Mouse (Mus musculus): ENCODE measurements at regions not wholly inside any gene's neighbourhood (a gene's known extent, or its start where the extent isn't known, plus 50 kb on each side); places are given as distances from the start of the nearest gene placed in this dataset.

DNA sequence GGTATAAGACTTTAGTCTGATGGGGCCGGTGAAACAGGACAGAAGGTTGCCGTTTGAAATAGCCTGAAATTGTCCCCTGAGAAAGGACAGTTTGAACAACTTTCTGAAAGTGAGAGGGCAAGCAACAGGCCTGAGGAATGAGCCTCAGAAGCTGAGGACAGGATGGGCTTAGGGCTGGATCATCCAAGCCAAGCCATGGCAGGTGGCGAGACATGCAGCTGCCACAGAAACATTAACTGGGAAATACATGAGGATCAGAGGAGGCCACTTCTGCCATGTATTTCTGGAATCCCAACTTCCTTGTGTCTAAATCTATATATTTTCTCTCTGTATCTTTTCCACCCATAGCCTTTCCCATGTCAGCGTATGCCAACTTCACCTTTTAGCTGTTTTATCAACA is 491.5 kb upstream of the Adamts16 start:
- Histone ChIP-seq H3K4me1 (ENCODE audit: insufficient read depth, low read length) (no peaks in the 10 kb centered on the region), H3K27ac (ENCODE audit: low read depth, low read length) (no peak overlapping the region), H3K4me2 (ENCODE audit: low read depth, low read length, poor library complexity, severe bottlenecking) (no peak overlapping the region), H3K27me3 (ENCODE audit: insufficient read depth, low read length) (no peaks in the 10 kb centered on the region), H3K9ac (replicated peaks; ENCODE audit: low read length, poor library complexity, severe bottlenecking) (no peak overlapping the region), H3K4me3 (ENCODE audit: low read depth, low read length) (no peak overlapping the region), H3K9me3 (ENCODE audit: low read length) (no peaks in the 10 kb centered on the region), H3K36me3 (ENCODE audit: insufficient read depth, low read length) (no peaks in the 10 kb centered on the region)
- DNase-seq (ENCODE audit: low spot score), result no peak
- no peak for TF ChIP-seq CTCF (IDR thresholded peaks at IDR 0.05)
- 95% methylated on average over 4 of the region's 4 CpGs for WGBS
- ATAC-seq (ENCODE audit: low FRiP score), result no peak

DNA sequence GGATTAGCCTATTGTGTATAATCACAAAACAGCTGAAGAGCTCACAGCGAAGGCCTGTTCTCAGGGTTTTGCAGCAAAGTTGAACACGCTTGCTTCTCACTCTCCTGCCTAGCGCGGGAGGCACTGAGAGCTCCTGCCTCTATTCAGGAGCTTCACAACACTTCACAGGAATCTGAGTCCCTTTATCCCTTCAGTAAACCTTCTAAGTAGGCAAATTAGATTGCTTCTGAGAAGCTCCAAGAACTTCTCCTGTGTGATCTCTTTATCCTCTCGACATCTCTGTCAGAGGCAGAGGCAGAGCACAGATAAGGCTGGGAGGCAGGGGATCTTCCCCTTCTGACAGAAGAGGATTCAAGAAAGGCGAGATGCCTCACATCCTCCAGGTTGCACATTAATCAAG is 488.7 kb upstream of the Adamts16 start:
- Histone ChIP-seq H3K27ac (ENCODE audit: low read depth, low read length) (no peak overlapping the region), H3K36me3 (ENCODE audit: insufficient read depth, low read length) (no peaks in the 10 kb centered on the region), H3K9me3 (ENCODE audit: low read length) (no peaks in the 10 kb centered on the region), H3K9ac (replicated peaks; ENCODE audit: low read length, poor library complexity, severe bottlenecking) (no peak overlapping the region), H3K4me1 (ENCODE audit: insufficient read depth, low read length) (no peaks in the 10 kb centered on the region), H3K4me3 (ENCODE audit: low read depth, low read length) (no peak overlapping the region), H3K27me3 (ENCODE audit: insufficient read depth, low read length) (no peaks in the 10 kb centered on the region), H3K4me2 (ENCODE audit: low read depth, low read length, poor library complexity, severe bottlenecking) (no peak overlapping the region)
- ATAC-seq (ENCODE audit: low FRiP score) (no peak), DNase-seq (ENCODE audit: low spot score) (no peak)
- WGBS, result 6% methylated on average over 6 of the region's 6 CpGs
- TF ChIP-seq CTCF (IDR thresholded peaks at IDR 0.05), result no peak

DNA sequence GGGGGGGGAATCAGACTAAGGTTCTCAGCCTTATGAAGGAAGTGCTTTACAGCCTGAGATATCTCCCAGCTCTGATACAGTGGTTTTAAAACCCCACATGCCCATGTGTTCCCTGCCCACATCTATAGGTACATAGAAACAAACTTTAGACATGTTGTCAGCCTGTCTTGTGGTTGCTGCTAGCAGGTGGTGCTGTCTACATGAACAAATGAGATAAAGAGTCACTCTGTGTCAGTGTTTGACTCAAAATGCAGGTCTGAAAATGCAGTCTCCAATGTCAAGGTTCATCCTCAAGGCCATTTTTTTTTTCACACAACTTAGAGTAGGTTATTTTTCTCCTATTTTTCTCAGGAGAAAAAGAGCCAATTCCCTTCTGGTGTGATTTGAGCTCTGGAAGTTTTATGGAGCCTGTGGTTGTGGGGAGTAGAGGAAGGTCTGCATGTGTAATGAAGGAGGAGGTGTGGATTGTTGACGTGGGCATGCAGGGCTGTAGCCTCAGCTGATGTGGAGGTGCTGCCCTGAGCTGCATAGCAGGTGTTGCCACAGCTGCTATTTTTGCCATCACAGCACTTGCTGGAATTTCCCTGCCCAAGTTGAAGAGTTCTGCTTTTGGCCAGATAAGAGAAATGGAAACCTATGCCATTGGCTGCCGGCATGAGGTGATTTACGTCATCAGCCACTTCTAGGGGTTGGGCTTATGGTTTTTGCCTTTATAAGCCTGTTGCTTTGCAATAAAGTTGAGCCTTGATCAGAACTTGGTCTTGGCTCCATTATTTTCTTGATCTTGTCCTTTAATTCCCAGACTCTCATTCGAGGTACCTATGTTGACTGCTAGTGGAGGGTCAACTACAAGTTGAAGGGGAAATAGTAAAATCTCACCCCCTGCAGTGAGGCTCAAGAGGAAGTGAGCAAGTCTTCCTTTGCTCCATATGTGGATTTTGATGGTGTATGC is 486.5 kb upstream of the Adamts16 start:
- Histone ChIP-seq H3K9me3 (ENCODE audit: low read length) (no peaks in the 10 kb centered on the region), H3K27me3 (ENCODE audit: insufficient read depth, low read length) (no peaks in the 10 kb centered on the region), H3K27ac (ENCODE audit: low read depth, low read length) (no peak overlapping the region), H3K4me2 (ENCODE audit: low read depth, low read length, poor library complexity, severe bottlenecking) (no peak overlapping the region), H3K36me3 (ENCODE audit: insufficient read depth, low read length) (no peaks in the 10 kb centered on the region), H3K4me1 (ENCODE audit: insufficient read depth, low read length) (no peaks in the 10 kb centered on the region), H3K4me3 (ENCODE audit: low read depth, low read length) (no peak overlapping the region), H3K9ac (replicated peaks; ENCODE audit: low read length, poor library complexity, severe bottlenecking) (no peak overlapping the region)
- no peak for TF ChIP-seq CTCF (IDR thresholded peaks at IDR 0.05)
- ATAC-seq (ENCODE audit: low FRiP score) (no peak), DNase-seq (ENCODE audit: low spot score) (no peak)
- WGBS, result 88% methylated on average over 4 of the region's 4 CpGs

DNA sequence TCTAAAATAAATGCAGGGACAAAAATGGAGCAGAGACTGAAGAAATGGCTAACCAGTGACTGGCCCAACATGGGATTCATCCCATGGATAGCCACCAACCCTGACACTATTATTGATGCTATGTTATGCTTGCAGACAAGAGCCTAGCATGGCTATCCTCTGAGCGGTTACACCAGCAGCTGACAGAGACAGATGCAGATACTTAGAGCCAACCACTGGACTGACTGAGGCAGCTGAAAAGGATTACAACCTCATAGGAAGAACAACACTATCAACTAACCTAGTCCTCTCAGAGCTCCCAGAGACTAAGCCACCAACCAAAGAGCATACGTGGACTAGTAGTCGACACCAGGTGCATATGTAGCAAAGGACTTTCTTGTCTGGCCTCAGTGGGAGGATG is 478.9 kb upstream of the Adamts16 start:
- DNase-seq (ENCODE audit: low spot score) (no peak), ATAC-seq (ENCODE audit: low FRiP score) (no peak)
- Histone ChIP-seq H3K36me3 (ENCODE audit: insufficient read depth, low read length) (no peaks in the 10 kb centered on the region), H3K9ac (replicated peaks; ENCODE audit: low read length, poor library complexity, severe bottlenecking) (no peak overlapping the region), H3K4me1 (ENCODE audit: insufficient read depth, low read length) (no peaks in the 10 kb centered on the region), H3K4me2 (ENCODE audit: low read depth, low read length, poor library complexity, severe bottlenecking) (no peak overlapping the region), H3K27me3 (ENCODE audit: insufficient read depth, low read length) (no peaks in the 10 kb centered on the region), H3K9me3 (ENCODE audit: low read length) (no peaks in the 10 kb centered on the region), H3K4me3 (ENCODE audit: low read depth, low read length) (no peak overlapping the region), H3K27ac (ENCODE audit: low read depth, low read length) (no peak overlapping the region)
- 69% methylated on average over 3 of the region's 3 CpGs for WGBS
- TF ChIP-seq CTCF (IDR thresholded peaks at IDR 0.05), result no peak

DNA sequence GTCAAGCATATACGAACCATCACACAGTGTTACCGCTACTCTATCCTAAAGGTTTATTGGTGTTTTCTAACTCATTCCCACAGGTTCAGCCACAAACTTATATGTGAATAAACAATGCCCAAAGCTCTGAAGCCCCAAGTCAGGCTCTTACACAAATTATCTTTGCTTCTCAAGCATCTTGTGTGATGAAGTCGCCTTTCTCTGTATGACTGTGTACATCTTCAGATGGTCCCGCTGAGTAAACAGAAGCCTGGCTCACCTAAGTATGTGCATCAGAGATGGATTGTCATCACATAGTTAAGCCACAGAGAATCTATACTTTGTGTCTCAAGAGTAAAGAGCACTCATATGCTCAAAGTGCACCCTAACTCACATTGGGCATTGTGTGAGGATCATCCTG is 462.3 kb upstream of the Adamts16 start:
- 96% methylated on average over 4 of the region's 4 CpGs for WGBS
- no peaks in the 10 kb centered on the region for H3K36me3 ChIP-seq (ENCODE audit: insufficient read depth, low read length)
- no peaks in the 10 kb centered on the region for H3K27me3 ChIP-seq (ENCODE audit: insufficient read depth, low read length)
- DNase-seq (ENCODE audit: low spot score) (no peak), ATAC-seq (ENCODE audit: low FRiP score) (no peak)
- H3K9ac ChIP-seq (replicated peaks; ENCODE audit: low read length, poor library complexity, severe bottlenecking), result no peak overlapping the region
- H3K4me2 ChIP-seq (ENCODE audit: low read depth, low read length, poor library complexity, severe bottlenecking), result no peak overlapping the region
- H3K4me1 ChIP-seq (ENCODE audit: insufficient read depth, low read length), result no peaks in the 10 kb centered on the region
- H3K4me3 ChIP-seq (ENCODE audit: low read depth, low read length), result no peak overlapping the region
- no peaks in the 10 kb centered on the region for H3K9me3 ChIP-seq (ENCODE audit: low read length)
- no peak for TF ChIP-seq CTCF (IDR thresholded peaks at IDR 0.05)
- H3K27ac ChIP-seq (ENCODE audit: low read depth, low read length), result no peak overlapping the region

DNA sequence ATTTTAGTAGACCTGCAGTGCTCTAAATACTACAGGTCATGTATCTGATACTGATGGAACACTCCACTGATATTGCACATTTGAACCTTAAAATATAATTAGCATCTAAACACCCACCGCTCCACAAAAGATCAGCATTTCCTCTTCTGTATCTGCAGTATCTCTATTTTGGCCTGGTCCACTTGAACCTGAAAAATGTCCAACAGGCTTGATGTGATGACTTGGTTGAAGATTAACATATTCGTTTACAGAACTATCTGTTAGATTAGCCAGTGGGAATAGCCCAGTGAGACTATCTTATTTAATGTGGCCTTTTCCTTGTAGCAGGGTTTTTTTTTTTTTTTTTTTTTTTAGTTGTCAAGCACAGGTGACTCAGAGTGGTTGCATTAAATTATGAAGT is 434.4 kb upstream of the Adamts16 start:
- no peaks in the 10 kb centered on the region for H3K27me3 ChIP-seq (ENCODE audit: insufficient read depth, low read length)
- DNase-seq (ENCODE audit: low spot score) (no peak), ATAC-seq (ENCODE audit: low FRiP score) (no peak)
- WGBS, result 90% methylated on average over 2 of the region's 2 CpGs
- no peak overlapping the region for H3K27ac ChIP-seq (ENCODE audit: low read depth, low read length)
- no peaks in the 10 kb centered on the region for H3K9me3 ChIP-seq (ENCODE audit: low read length)
- no peak overlapping the region for H3K4me2 ChIP-seq (ENCODE audit: low read depth, low read length, poor library complexity, severe bottlenecking)
- H3K4me1 ChIP-seq (ENCODE audit: insufficient read depth, low read length), result no peaks in the 10 kb centered on the region
- H3K4me3 ChIP-seq (ENCODE audit: low read depth, low read length), result no peak overlapping the region
- no peak overlapping the region for H3K9ac ChIP-seq (replicated peaks; ENCODE audit: low read length, poor library complexity, severe bottlenecking)
- TF ChIP-seq CTCF (IDR thresholded peaks at IDR 0.05), result no peak
- H3K36me3 ChIP-seq (ENCODE audit: insufficient read depth, low read length), result no peaks in the 10 kb centered on the region

All from midbrain, postnatal 0 days (tissue).